In the genomic region with DNA sequence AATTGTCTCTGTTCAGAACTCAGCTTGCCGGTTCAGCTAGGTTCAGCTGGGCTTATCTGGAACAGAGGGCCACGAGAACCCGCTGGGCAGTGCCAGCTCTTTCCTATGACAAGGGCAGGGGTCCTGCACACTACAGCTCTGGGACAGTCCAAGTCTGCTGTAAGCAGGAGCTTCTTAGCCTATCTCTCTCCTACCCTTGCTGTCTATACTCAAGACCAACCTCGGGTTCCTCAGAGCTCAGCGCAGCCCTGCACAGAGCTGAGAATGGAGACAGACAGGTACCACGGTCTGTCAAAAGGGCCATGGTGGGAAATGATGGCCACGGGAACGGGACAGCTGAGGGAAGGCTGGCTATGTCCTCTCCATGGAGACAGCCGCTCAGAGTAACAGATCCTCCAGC, we compare ENCODE assay signal across 16 mouse cellular contexts. TPM values are rescaled to one million over a fixed set of nuclear protein-coding genes. Genes with fewer than 3 reads are reported as not detected.
DNase-seq lines count a peak whose midpoint lies in the region; ATAC-seq and TF ChIP-seq lines count a peak whose summit lies in the region.
"Had no signal": no experiment of that assay in that cellular context is flagged by ENCODE, and none has a peak within 500 bp of the region (broad histone marks: within the 10 kb centered on the region; RNA-seq: fewer than 3 reads in every experiment).

No protein-coding gene starts in this region.

- no peak overlapping the region for H3K4me3 ChIP-seq in heart, embryonic 11.5 days (ENCODE audit: low read depth, low read length)
- H3K4me3 ChIP-seq in cortical plate, adult 2 months (ENCODE audit: insufficient read depth, low read length) = peak overlapping the region; percentile 86; the same call in 1 of the 2 replicates
- H3K4me3 ChIP-seq in forebrain, postnatal 0 days (ENCODE audit: low read depth, low read length) = peak overlapping the region; percentile 76
- H3K4me3 ChIP-seq in midbrain, embryonic 14.5 days (replicated peaks; ENCODE audit: low read depth, low read length) = peak overlapping the region; percentile 59
- H3K4me3 ChIP-seq: limb, embryonic 12.5 days had no signal

- no peaks in the 10 kb centered on the region for H3K36me3 ChIP-seq in heart, embryonic 11.5 days (ENCODE audit: control insufficient read depth, insufficient read depth, low read length)
- H3K36me3 ChIP-seq in forebrain, postnatal 0 days (ENCODE audit: insufficient read depth) = peaks cover 25% of the 10 kb centered on the region; the same call in 1 of the 2 replicates
- peaks cover 36% of the 10 kb centered on the region for H3K36me3 ChIP-seq in midbrain, embryonic 14.5 days (ENCODE audit: control insufficient read depth, insufficient read depth, low read length)

- WGBS in heart, embryonic 11.5 days (ENCODE audit: insufficient replicate concordance) = 74% methylated on average over 9 of the region's 9 CpGs
- WGBS in forebrain, postnatal 0 days = 73% methylated on average over 9 of the region's 9 CpGs
- WGBS in midbrain, embryonic 14.5 days = 78% methylated on average over 9 of the region's 9 CpGs

- H3K4me1 ChIP-seq in heart, embryonic 11.5 days (ENCODE audit: control insufficient read depth, insufficient read depth, low read length) = peaks cover 41% of the 10 kb centered on the region
- no peaks in the 10 kb centered on the region for H3K4me1 ChIP-seq in cortical plate, adult 2 months (ENCODE audit: control insufficient read depth, insufficient read depth, low read length)
- peaks cover 45% of the 10 kb centered on the region for H3K4me1 ChIP-seq in forebrain, postnatal 0 days (ENCODE audit: insufficient read depth)
- H3K4me1 ChIP-seq in midbrain, embryonic 14.5 days (ENCODE audit: control insufficient read depth, insufficient read depth, low read length) = peaks cover 62% of the 10 kb centered on the region

- no peak for TF ChIP-seq POLR2A in cortical plate, adult 2 months (IDR thresholded peaks at IDR 0.05; ENCODE audit: extremely low read depth, insufficient read depth, low read length)

- no peak for TF ChIP-seq CTCF in cortical plate, adult 2 months (IDR thresholded peaks at IDR 0.05; ENCODE audit: extremely low read depth, insufficient read depth, low read length)
- TF ChIP-seq CTCF in forebrain, postnatal 0 days (IDR thresholded peaks at IDR 0.05; ENCODE audit: low read depth) = no peak

- H3K27ac ChIP-seq in heart, embryonic 11.5 days (ENCODE audit: low read depth, low read length) = no peak overlapping the region
- no peak overlapping the region for H3K27ac ChIP-seq in cortical plate, adult 2 months (ENCODE audit: insufficient read depth, low read length)
- no peak overlapping the region for H3K27ac ChIP-seq in forebrain, postnatal 0 days (ENCODE audit: low read depth, low read length)
- H3K27ac ChIP-seq in midbrain, embryonic 14.5 days (replicated peaks; ENCODE audit: low read depth, low read length) = peak overlapping the region; percentile 98; the same call in 1 of the 2 replicates
- H3K27ac ChIP-seq: limb, embryonic 12.5 days; stomach, embryonic 15.5 days had no signal

- DNase-seq in heart, postnatal 10 days = no peak
- DNase-seq in forebrain, postnatal 0 days = no peak
- DNase-seq in midbrain, embryonic 14.5 days = no peak
- no peak for DNase-seq in urinary bladder, postnatal 25 days (ENCODE audit: low spot score)
- no peak for DNase-seq in lung, postnatal 10 days
- no peak for DNase-seq in right cerebral cortex, adult 18-20 months

- intact Hi-C loops in heart, postnatal 10 days (cut with DNase I) = no loop called here

- 0 out of 2 replicates have a peak overlapping the region, but pooled peaks have one; percentile 9 for H3K4me2 ChIP-seq in heart, embryonic 11.5 days
- peak overlapping the region; percentile 92 for H3K4me2 ChIP-seq in forebrain, postnatal 0 days (ENCODE audit: low read depth)
- peak overlapping the region; percentile 98 for H3K4me2 ChIP-seq in midbrain, embryonic 14.5 days (ENCODE audit: low read length)

- peaks cover 55% of the 10 kb centered on the region for H3K27me3 ChIP-seq in heart, embryonic 11.5 days (ENCODE audit: control insufficient read depth, insufficient read depth, low read length)
- no peaks in the 10 kb centered on the region for H3K27me3 ChIP-seq in forebrain, postnatal 0 days (ENCODE audit: insufficient read depth, low read length)
- no peaks in the 10 kb centered on the region for H3K27me3 ChIP-seq in midbrain, embryonic 14.5 days (ENCODE audit: control insufficient read depth, insufficient read depth, low read length)

- H3K9ac ChIP-seq in heart, embryonic 11.5 days (ENCODE audit: low read depth, low read length) = no peak overlapping the region
- H3K9ac ChIP-seq in forebrain, postnatal 0 days = peak overlapping the region; percentile 94
- peak overlapping the region; percentile 78; the same call in 1 of the 2 replicates for H3K9ac ChIP-seq in midbrain, embryonic 14.5 days (replicated peaks; ENCODE audit: low read length)
- H3K9ac ChIP-seq: limb, embryonic 12.5 days; stomach, embryonic 15.5 days had no signal

- H3K9me3 ChIP-seq in heart, embryonic 11.5 days (replicated peaks; ENCODE audit: control insufficient read depth, low read length) = no peaks in the 10 kb centered on the region
- H3K9me3 ChIP-seq in forebrain, postnatal 0 days (ENCODE audit: low read length) = no peaks in the 10 kb centered on the region
- H3K9me3 ChIP-seq in midbrain, embryonic 14.5 days (ENCODE audit: control insufficient read depth, low read length) = no peaks in the 10 kb centered on the region
- H3K9me3 ChIP-seq: limb, embryonic 12.5 days; stomach, embryonic 15.5 days had no signal

- ATAC-seq in heart, embryonic 11.5 days (replicated peaks; ENCODE audit: insufficient number of reproducible peaks, low FRiP score, low TSS enrichment) = no peak
- ATAC-seq in forebrain, postnatal 0 days = no peak
- ATAC-seq in midbrain, embryonic 14.5 days (ENCODE audit: low FRiP score, low TSS enrichment) = no peak

RNA-seq across cellular contexts. Expression of gene Nacad, which starts 2.6 kb away (rescaled TPM):
- polyA plus RNA-seq in heart, embryonic 11.5 days (2014; fragmentation: Nextera tagmentation; extraction: Ambion mirVana) = 1.3 TPM in 2 replicates
- total RNA-seq in heart, postnatal 10 days (2021) = 1 to 10 TPM in 1 of 2 experiments, under 1 TPM in 1; 0.60 to 1.1 TPM
- polyA plus RNA-seq in cortical plate, adult 2 months (2012; rRNA removed) = 52.3 and 54.1 TPM in 2 replicates
- 69.4 and 75.6 TPM in 2 replicates for total RNA-seq in forebrain, postnatal 0 days (2014; rRNA removed)
- 46.4 and 61.3 TPM in 2 replicates for polyA plus RNA-seq in forebrain, postnatal 0 days (2015; fragmentation: Nextera tagmentation; extraction: Ambion mirVana)
- 88.5 and 100.0 TPM in 2 replicates for polyA plus RNA-seq in midbrain, embryonic 14.5 days (2014; fragmentation: Nextera tagmentation; extraction: Ambion mirVana)
- total RNA-seq: common myeloid progenitor, adult 5-6 weeks; granulocyte monocyte progenitor cell, adult 5-6 weeks had no signal

RNA-seq across cellular contexts. Expression of gene Tbrg4, which starts 22.6 kb away (rescaled TPM):
- 43.7 and 45.8 TPM in 2 replicates for polyA plus RNA-seq in heart, embryonic 11.5 days (2014; fragmentation: Nextera tagmentation; extraction: Ambion mirVana)
- total RNA-seq in heart, postnatal 10 days (2021) = 100 to 1,000 TPM; 103 to 106 TPM
- polyA plus RNA-seq in cortical plate, adult 2 months (2012; rRNA removed) = 57.5 and 60.2 TPM in 2 replicates
- 32.2 and 41.9 TPM in 2 replicates for total RNA-seq in forebrain, postnatal 0 days (2014; rRNA removed)
- 30.9 and 31.6 TPM in 2 replicates for polyA plus RNA-seq in forebrain, postnatal 0 days (2015; fragmentation: Nextera tagmentation; extraction: Ambion mirVana)
- 28.1 and 30.2 TPM in 2 replicates for polyA plus RNA-seq in midbrain, embryonic 14.5 days (2014; fragmentation: Nextera tagmentation; extraction: Ambion mirVana)

RNA-seq across cellular contexts. Expression of gene Wap, which starts 35.2 kb away (rescaled TPM):
- not detected in 2 replicates for polyA plus RNA-seq in heart, embryonic 11.5 days (2014; fragmentation: Nextera tagmentation; extraction: Ambion mirVana)
- total RNA-seq in heart, postnatal 10 days (2021) = not detected
- polyA plus RNA-seq in cortical plate, adult 2 months (2012; rRNA removed) = not detected in 2 replicates
- not detected in 2 replicates for total RNA-seq in forebrain, postnatal 0 days (2014; rRNA removed)
- polyA plus RNA-seq in forebrain, postnatal 0 days (2015; fragmentation: Nextera tagmentation; extraction: Ambion mirVana) = not detected in 2 replicates
- polyA plus RNA-seq in midbrain, embryonic 14.5 days (2014; fragmentation: Nextera tagmentation; extraction: Ambion mirVana) = not detected in 2 replicates
- total RNA-seq: adrenal gland, adult 2 months; common myeloid progenitor, adult 5-6 weeks; granulocyte monocyte progenitor cell, adult 5-6 weeks had no signal
- polyA plus RNA-seq: adrenal gland, adult 2 months; C2C12; kidney, adult 2 months; limb, embryonic 12.5 days; lung, adult 2 months; stomach, embryonic 15.5 days had no signal

RNA-seq across cellular contexts. Expression of gene Ramp3, which starts 55.1 kb away (rescaled TPM):
- polyA plus RNA-seq in heart, embryonic 11.5 days (2014; fragmentation: Nextera tagmentation; extraction: Ambion mirVana) = 1.4 and 1.7 TPM in 2 replicates
- 1 to 10 TPM; 4.7 to 5.4 TPM for total RNA-seq in heart, postnatal 10 days (2021)
- 36.6 and 40.6 TPM in 2 replicates for polyA plus RNA-seq in cortical plate, adult 2 months (2012; rRNA removed)
- total RNA-seq in forebrain, postnatal 0 days (2014; rRNA removed) = 12.9 and 21.1 TPM in 2 replicates
- 17.6 and 20.0 TPM in 2 replicates for polyA plus RNA-seq in forebrain, postnatal 0 days (2015; fragmentation: Nextera tagmentation; extraction: Ambion mirVana)
- 5.9 and 7.0 TPM in 2 replicates for polyA plus RNA-seq in midbrain, embryonic 14.5 days (2014; fragmentation: Nextera tagmentation; extraction: Ambion mirVana)
- total RNA-seq: common myeloid progenitor, adult 5-6 weeks; granulocyte monocyte progenitor cell, adult 5-6 weeks had no signal

RNA-seq across cellular contexts. Expression of gene Ccm2, which starts 56.5 kb away (rescaled TPM):
- 62.9 and 67.9 TPM in 2 replicates for polyA plus RNA-seq in heart, embryonic 11.5 days (2014; fragmentation: Nextera tagmentation; extraction: Ambion mirVana)
- 10 to 100 TPM; 28.3 to 29.6 TPM for total RNA-seq in heart, postnatal 10 days (2021)
- polyA plus RNA-seq in cortical plate, adult 2 months (2012; rRNA removed) = 92.0 and 106 TPM in 2 replicates
- 58.9 and 65.6 TPM in 2 replicates for total RNA-seq in forebrain, postnatal 0 days (2014; rRNA removed)
- polyA plus RNA-seq in forebrain, postnatal 0 days (2015; fragmentation: Nextera tagmentation; extraction: Ambion mirVana) = 84.0 and 84.7 TPM in 2 replicates
- 73.8 and 84.3 TPM in 2 replicates for polyA plus RNA-seq in midbrain, embryonic 14.5 days (2014; fragmentation: Nextera tagmentation; extraction: Ambion mirVana)

Comparison
In these comparisons a context has a peak if more than half of its experiments do, and no peak if none do; other contexts are left out.
1. H3K4me2 ChIP-seq: peak in every context shown above with its lines; median percentile 98 in midbrain, embryonic 14.5 days; 92 in forebrain, postnatal 0 days; 9 in heart, embryonic 11.5 days.
2. RNA of gene Nacad, which starts 2.6 kb away (polyA plus RNA-seq): 88.5 to 100.0 TPM in midbrain, embryonic 14.5 days, 46.4 to 61.3 TPM in forebrain, postnatal 0 days and 52.3 to 54.1 TPM in cortical plate, adult 2 months; 1.3 TPM in heart, embryonic 11.5 days; every median in the first group is over 10 times any median in the second.